Mouse (Mus musculus): ENCODE measurements around the gene Grik4. TPM values are rescaled to one million over a fixed set of nuclear protein-coding genes. Genes with fewer than 3 reads are reported as not detected.

Gene Grik4
- polyA plus RNA-seq, 1 experiment from 2014 or later = 0.78 TPM

GRCm38 (mm10) chr9:42614409-42614808 lies 329.9 kb downstream of the Grik4 start:
- no peak overlapping the region for H3K4me3 ChIP-seq (ENCODE audit: low read depth, low read length)
- peaks cover 16% of the 10 kb centered on the region for H3K4me1 ChIP-seq (ENCODE audit: control insufficient read depth, insufficient read depth, low read length)
- ATAC-seq (ENCODE audit: low read depth) (no peak), DNase-seq (ENCODE audit: low spot score) (no peak)
- no peaks in the 10 kb centered on the region for H3K27me3 ChIP-seq (replicated peaks; ENCODE audit: control insufficient read depth, insufficient read depth, low read length)
- no peak overlapping the region for H3K27ac ChIP-seq (replicated peaks; ENCODE audit: low read depth, low read length)
- H3K9ac ChIP-seq (ENCODE audit: low read depth, low read length) = no peak overlapping the region
- H3K36me3 ChIP-seq (ENCODE audit: control insufficient read depth, insufficient read depth, low read length) = no peaks in the 10 kb centered on the region
- H3K4me2 ChIP-seq (ENCODE audit: low read depth, low read length) = no peak overlapping the region
- WGBS = 52% methylated on average over 10 of the region's 10 CpGs
- no peaks in the 10 kb centered on the region for H3K9me3 ChIP-seq (ENCODE audit: control insufficient read depth, low read length)

GRCm38 (mm10) chr9:42613827-42614226 lies 330.5 kb downstream of the Grik4 start:
- no peaks in the 10 kb centered on the region for H3K36me3 ChIP-seq (ENCODE audit: control insufficient read depth, insufficient read depth, low read length)
- H3K9ac ChIP-seq (ENCODE audit: low read depth, low read length) = no peak overlapping the region
- no peak overlapping the region for H3K27ac ChIP-seq (replicated peaks; ENCODE audit: low read depth, low read length)
- no peaks in the 10 kb centered on the region for H3K27me3 ChIP-seq (replicated peaks; ENCODE audit: control insufficient read depth, insufficient read depth, low read length)
- H3K4me3 ChIP-seq (ENCODE audit: low read depth, low read length) = no peak overlapping the region
- DNase-seq (ENCODE audit: low spot score) = peak; percentile 47
- peaks cover 18% of the 10 kb centered on the region for H3K4me1 ChIP-seq (ENCODE audit: control insufficient read depth, insufficient read depth, low read length)
- H3K4me2 ChIP-seq (ENCODE audit: low read depth, low read length) = no peak overlapping the region
- H3K9me3 ChIP-seq (ENCODE audit: control insufficient read depth, low read length) = no peaks in the 10 kb centered on the region
- no peak for ATAC-seq (ENCODE audit: low read depth)
- 22% methylated on average over 6 of the region's 6 CpGs for WGBS

- DNase-seq (ENCODE audit: low spot score) = no peak
- 64% methylated on average over 14 of the region's 14 CpGs for WGBS
- Histone ChIP-seq H3K4me2 (ENCODE audit: low read depth, low read length) (no peak overlapping the region), H3K9me3 (ENCODE audit: control insufficient read depth, low read length) (no peaks in the 10 kb centered on the region), H3K9ac (ENCODE audit: low read depth, low read length) (no peak overlapping the region), H3K27me3 (replicated peaks; ENCODE audit: control insufficient read depth, insufficient read depth, low read length) (no peaks in the 10 kb centered on the region), H3K4me3 (ENCODE audit: low read depth, low read length) (no peak overlapping the region), H3K4me1 (ENCODE audit: control insufficient read depth, insufficient read depth, low read length) (peaks cover 18% of the 10 kb centered on the region), H3K36me3 (ENCODE audit: control insufficient read depth, insufficient read depth, low read length) (no peaks in the 10 kb centered on the region), H3K27ac (replicated peaks; ENCODE audit: low read depth, low read length) (no peak overlapping the region)
- no peak for ATAC-seq (ENCODE audit: low read depth)
Observed at GRCm38 (mm10) chr9:42612482-42612991, 331.8 kb downstream of the Grik4 start.

- no peak overlapping the region for H3K4me3 ChIP-seq (ENCODE audit: low read depth, low read length)
- no peak overlapping the region for H3K27ac ChIP-seq (replicated peaks; ENCODE audit: low read depth, low read length)
- H3K36me3 ChIP-seq (ENCODE audit: control insufficient read depth, insufficient read depth, low read length) = no peaks in the 10 kb centered on the region
- DNase-seq (ENCODE audit: low spot score) (no peak), ATAC-seq (ENCODE audit: low read depth) (no peak)
- no peaks in the 10 kb centered on the region for H3K27me3 ChIP-seq (replicated peaks; ENCODE audit: control insufficient read depth, insufficient read depth, low read length)
- 51% methylated on average over 3 of the region's 3 CpGs for WGBS
- H3K9ac ChIP-seq (ENCODE audit: low read depth, low read length) = no peak overlapping the region
- H3K4me1 ChIP-seq (ENCODE audit: control insufficient read depth, insufficient read depth, low read length) = no peaks in the 10 kb centered on the region
- no peak overlapping the region for H3K4me2 ChIP-seq (ENCODE audit: low read depth, low read length)
- H3K9me3 ChIP-seq (ENCODE audit: control insufficient read depth, low read length) = no peaks in the 10 kb centered on the region
Observed at GRCm38 (mm10) chr9:42601445-42601844, 342.8 kb downstream of the Grik4 start.

GRCm38 (mm10) chr9:42597525-42597924 lies 346.8 kb downstream of the Grik4 start:
- H3K27me3 ChIP-seq (replicated peaks; ENCODE audit: control insufficient read depth, insufficient read depth, low read length) = no peaks in the 10 kb centered on the region
- no peaks in the 10 kb centered on the region for H3K9me3 ChIP-seq (ENCODE audit: control insufficient read depth, low read length)
- no peaks in the 10 kb centered on the region for H3K4me1 ChIP-seq (ENCODE audit: control insufficient read depth, insufficient read depth, low read length)
- DNase-seq (ENCODE audit: low spot score) (no peak), ATAC-seq (ENCODE audit: low read depth) (no peak)
- no peak overlapping the region for H3K27ac ChIP-seq (replicated peaks; ENCODE audit: low read depth, low read length)
- no peak overlapping the region for H3K9ac ChIP-seq (ENCODE audit: low read depth, low read length)
- no peak overlapping the region for H3K4me3 ChIP-seq (ENCODE audit: low read depth, low read length)
- 70% methylated on average over 9 of the region's 9 CpGs for WGBS
- no peak overlapping the region for H3K4me2 ChIP-seq (ENCODE audit: low read depth, low read length)
- H3K36me3 ChIP-seq (ENCODE audit: control insufficient read depth, insufficient read depth, low read length) = no peaks in the 10 kb centered on the region

- Histone ChIP-seq H3K36me3 (ENCODE audit: control insufficient read depth, insufficient read depth, low read length) (no peaks in the 10 kb centered on the region), H3K9ac (ENCODE audit: low read depth, low read length) (no peak overlapping the region), H3K27ac (replicated peaks; ENCODE audit: low read depth, low read length) (no peak overlapping the region), H3K4me2 (ENCODE audit: low read depth, low read length) (no peak overlapping the region), H3K27me3 (replicated peaks; ENCODE audit: control insufficient read depth, insufficient read depth, low read length) (no peaks in the 10 kb centered on the region), H3K4me3 (ENCODE audit: low read depth, low read length) (no peak overlapping the region), H3K4me1 (ENCODE audit: control insufficient read depth, insufficient read depth, low read length) (0 out of 2 replicates have a peak, but pooled peaks cover under 1% of the 10 kb centered on the region), H3K9me3 (ENCODE audit: control insufficient read depth, low read length) (no peaks in the 10 kb centered on the region)
- 69% methylated on average over 7 of the region's 7 CpGs for WGBS
- ATAC-seq (ENCODE audit: low read depth) = no peak
- no peak for DNase-seq (ENCODE audit: low spot score)
Observed at GRCm38 (mm10) chr9:42578511-42578910, 365.8 kb downstream of the Grik4 start.

GRCm38 (mm10) chr9:42578106-42578505 lies 366.2 kb downstream of the Grik4 start:
- Histone ChIP-seq H3K4me1 (ENCODE audit: control insufficient read depth, insufficient read depth, low read length) (0 out of 2 replicates have a peak, but pooled peaks cover 3% of the 10 kb centered on the region), H3K27me3 (replicated peaks; ENCODE audit: control insufficient read depth, insufficient read depth, low read length) (no peaks in the 10 kb centered on the region), H3K27ac (replicated peaks; ENCODE audit: low read depth, low read length) (no peak overlapping the region), H3K4me2 (ENCODE audit: low read depth, low read length) (no peak overlapping the region), H3K4me3 (ENCODE audit: low read depth, low read length) (no peak overlapping the region), H3K9me3 (ENCODE audit: control insufficient read depth, low read length) (no peaks in the 10 kb centered on the region), H3K36me3 (ENCODE audit: control insufficient read depth, insufficient read depth, low read length) (no peaks in the 10 kb centered on the region), H3K9ac (ENCODE audit: low read depth, low read length) (no peak overlapping the region)
- 78% methylated on average over 7 of the region's 7 CpGs for WGBS
- DNase-seq (ENCODE audit: low spot score) = no peak
- no peak for ATAC-seq (ENCODE audit: low read depth)

- Histone ChIP-seq H3K9me3 (ENCODE audit: control insufficient read depth, low read length) (no peaks in the 10 kb centered on the region), H3K4me2 (ENCODE audit: low read depth, low read length) (peak overlapping the region; percentile 30; the same call in 1 of the 2 replicates), H3K4me1 (ENCODE audit: control insufficient read depth, insufficient read depth, low read length) (peaks cover 6% of the 10 kb centered on the region; the same call in 1 of the 2 replicates), H3K27ac (replicated peaks; ENCODE audit: low read depth, low read length) (no peak overlapping the region), H3K9ac (ENCODE audit: low read depth, low read length) (no peak overlapping the region), H3K4me3 (ENCODE audit: low read depth, low read length) (no peak overlapping the region), H3K36me3 (ENCODE audit: control insufficient read depth, insufficient read depth, low read length) (no peaks in the 10 kb centered on the region), H3K27me3 (replicated peaks; ENCODE audit: control insufficient read depth, insufficient read depth, low read length) (no peaks in the 10 kb centered on the region)
- DNase-seq (ENCODE audit: low spot score) = no peak
- 46% methylated on average over 14 of the region's 14 CpGs for WGBS
- no peak for ATAC-seq (ENCODE audit: low read depth)
Observed at GRCm38 (mm10) chr9:42573616-42574350, 370.5 kb downstream of the Grik4 start.

- H3K36me3 ChIP-seq (ENCODE audit: control insufficient read depth, insufficient read depth, low read length) = no peaks in the 10 kb centered on the region
- no peak overlapping the region for H3K9ac ChIP-seq (ENCODE audit: low read depth, low read length)
- ATAC-seq (ENCODE audit: low read depth) = peak; percentile 74
- no peak overlapping the region for H3K4me3 ChIP-seq (ENCODE audit: low read depth, low read length)
- peaks cover 6% of the 10 kb centered on the region; the same call in 1 of the 2 replicates for H3K4me1 ChIP-seq (ENCODE audit: control insufficient read depth, insufficient read depth, low read length)
- H3K4me2 ChIP-seq (ENCODE audit: low read depth, low read length) = peak overlapping the region; percentile 30; the same call in 1 of the 2 replicates
- H3K27me3 ChIP-seq (replicated peaks; ENCODE audit: control insufficient read depth, insufficient read depth, low read length) = no peaks in the 10 kb centered on the region
- no peak overlapping the region for H3K27ac ChIP-seq (replicated peaks; ENCODE audit: low read depth, low read length)
- no peaks in the 10 kb centered on the region for H3K9me3 ChIP-seq (ENCODE audit: control insufficient read depth, low read length)
- WGBS = 8% methylated on average over 6 of the region's 6 CpGs
- DNase-seq (ENCODE audit: low spot score) = peak; percentile 77
Observed at GRCm38 (mm10) chr9:42573180-42573579, 371.1 kb downstream of the Grik4 start.
